Mouse (Mus musculus): ENCODE data around the gene Ubxn4.
A peak's percentile ranks its signal among the peaks of the same experiment; 100 is the strongest.

Ubxn4 gene

DNA sequence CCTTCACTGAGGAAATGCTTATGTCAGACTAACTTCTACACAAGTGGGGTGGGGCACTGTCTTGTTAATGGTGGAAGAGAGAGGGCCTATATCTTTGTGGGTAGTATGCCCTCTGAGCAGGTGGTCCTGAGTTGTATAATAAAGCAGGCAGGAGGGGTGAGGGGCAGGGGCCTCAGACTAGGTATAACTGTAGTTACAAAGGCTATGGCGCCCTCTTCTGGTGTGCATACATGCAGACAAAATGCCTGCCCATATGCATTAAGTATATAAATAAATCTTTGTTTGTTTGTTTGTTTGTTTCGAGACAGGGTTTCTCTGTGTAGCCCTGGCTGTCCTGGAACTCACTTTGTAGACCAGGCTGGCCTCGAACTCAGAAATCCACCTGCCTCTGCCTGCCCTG lies 65.3 kb downstream of the Ubxn4 start:
- no peak for DNase-seq (ENCODE audit: low spot score in 2 of 2)

DNA sequence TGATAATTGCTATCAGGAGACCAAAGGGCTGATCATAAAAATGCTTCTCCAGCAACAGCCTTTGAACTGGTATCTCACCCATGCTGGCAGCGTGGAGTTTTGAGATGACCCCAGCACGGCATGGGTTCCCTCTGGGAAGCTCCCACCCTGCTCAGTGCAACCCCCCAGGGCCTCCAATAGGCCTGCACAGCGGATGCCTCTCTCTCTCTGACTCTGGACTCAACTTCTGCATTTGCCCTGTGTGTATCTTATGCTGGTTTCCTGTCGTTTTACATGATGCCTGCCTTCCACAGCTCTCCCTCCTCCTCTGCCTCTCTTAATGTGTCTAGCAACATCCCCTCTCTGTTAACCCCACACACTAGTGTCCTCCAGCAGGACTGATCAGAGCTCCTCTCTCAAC lies 70.9 kb downstream of the Ubxn4 start:
- no peak for DNase-seq (ENCODE audit: low spot score in 2 of 2)

DNA sequence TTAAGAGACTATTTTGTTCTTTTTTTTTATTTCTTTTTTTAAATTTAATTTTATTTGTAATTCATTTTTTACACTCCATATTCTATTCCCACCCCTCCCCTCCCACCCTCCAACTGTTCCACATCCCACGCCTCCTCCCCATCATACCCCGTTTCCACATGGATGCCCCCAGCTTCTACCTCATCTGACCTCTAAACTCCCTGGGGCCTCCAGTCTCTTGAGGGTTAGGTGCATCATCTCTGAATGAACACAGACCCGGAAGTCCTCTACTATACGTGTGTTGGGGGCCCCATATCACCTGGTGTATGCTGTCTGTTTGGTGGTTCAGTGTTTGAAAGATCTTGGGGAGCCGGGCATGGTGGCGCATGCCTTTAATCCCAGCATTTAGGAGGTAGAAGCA lies 75.5 kb downstream of the Ubxn4 start:
- peak; percentile 8 to 12 for DNase-seq (ENCODE audit: low spot score in 2 of 2)

DNA sequence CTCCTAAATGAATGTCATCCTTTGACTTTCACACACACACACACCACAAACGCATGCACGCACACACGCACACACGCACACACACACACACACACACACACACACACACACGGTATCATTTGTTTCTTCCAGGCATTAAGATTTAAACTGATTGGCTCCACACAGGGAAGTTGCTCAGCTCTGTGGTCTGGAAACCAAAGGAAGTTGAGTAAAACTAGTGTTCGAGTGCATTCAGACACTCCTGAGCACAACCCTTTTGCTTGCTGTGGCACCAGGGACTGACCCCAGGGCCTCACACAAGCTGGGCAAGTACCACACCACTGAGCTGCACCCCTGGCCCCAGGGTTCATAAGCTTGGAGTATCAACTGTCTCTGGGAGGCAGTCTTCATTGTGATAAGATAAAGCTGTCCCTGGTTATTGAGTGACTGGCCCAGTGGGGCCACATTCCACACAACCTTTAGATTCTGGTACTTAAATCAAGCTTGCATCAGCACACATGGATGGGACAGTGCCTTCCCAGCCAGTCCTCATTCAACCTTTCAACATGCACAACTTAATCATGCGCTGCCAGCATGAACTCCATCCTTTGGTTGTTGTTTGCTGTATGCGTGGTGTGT lies 79.4 kb downstream of the Ubxn4 start:
- DNase-seq (ENCODE audit: low spot score in 2 of 2), result no peak

DNA sequence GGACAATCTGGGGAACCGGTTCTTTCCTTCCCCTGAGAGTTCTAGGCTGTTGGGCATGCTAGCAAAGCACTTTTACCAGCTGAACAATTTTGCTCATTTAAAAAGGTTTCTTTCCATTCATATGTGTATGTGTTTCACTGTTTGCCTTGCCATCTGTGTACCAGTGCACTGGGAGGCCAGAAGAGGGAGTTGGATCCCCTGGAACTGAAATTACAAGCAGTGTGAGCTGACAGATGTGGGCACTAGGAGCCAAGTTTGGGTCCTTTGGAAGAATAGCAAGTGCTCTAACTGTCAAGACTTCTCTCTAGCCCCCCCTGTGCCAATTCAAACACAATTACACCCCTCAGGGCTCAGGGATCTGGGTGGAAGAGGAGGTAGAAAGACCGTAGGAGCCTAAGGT lies 81.0 kb downstream of the Ubxn4 start:
- no peak for DNase-seq (ENCODE audit: low spot score in 2 of 2)

DNA sequence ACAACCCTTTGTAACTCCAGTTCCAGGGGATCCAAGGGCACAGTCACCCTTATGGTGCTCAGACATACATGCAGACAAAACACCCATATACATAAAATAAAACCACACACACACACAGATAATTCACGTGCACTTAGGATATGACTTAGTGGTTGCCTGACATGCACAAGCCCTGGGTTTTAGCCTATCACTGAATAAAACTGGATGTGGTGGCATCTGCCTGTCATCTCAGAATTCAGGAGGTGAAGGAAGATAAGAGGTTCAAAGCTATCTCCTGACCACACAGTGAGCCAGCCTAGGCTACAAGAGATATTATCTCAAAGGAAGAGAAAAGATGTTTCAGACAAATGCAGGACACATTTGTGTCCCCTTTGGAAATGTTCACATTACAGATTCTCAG lies 83.4 kb downstream of the Ubxn4 start:
- no peak for DNase-seq (ENCODE audit: low spot score in 2 of 2)

DNA sequence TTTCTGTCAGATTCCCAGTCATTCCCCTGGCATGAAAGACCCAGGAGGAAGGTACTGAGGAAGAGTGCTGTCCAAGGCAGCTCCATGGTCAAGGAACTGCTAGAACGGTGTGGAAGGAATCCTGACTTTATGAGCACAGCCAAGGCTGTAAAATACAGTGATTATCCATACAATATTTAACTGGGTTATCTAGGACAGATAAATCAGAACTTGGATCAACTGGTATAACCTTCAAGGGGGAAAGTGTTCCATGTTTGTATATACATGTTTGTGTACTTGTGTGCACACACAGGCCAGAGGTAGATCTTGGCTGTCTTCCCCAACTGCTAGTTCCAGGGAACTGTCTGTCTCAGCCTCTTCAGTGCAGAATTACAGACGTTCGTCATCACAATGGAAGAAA lies 84.5 kb downstream of the Ubxn4 start, which contains the start of gene Lct:
Gene Lct (minus strand): TSS at position 101 of the 400 bp plus-strand sequence.
- DNase-seq (ENCODE audit: low spot score in 2 of 2), result no peak

Measured in spleen, postnatal 36 days (tissue).